Mouse (Mus musculus) layer of hippocampus, adult 8-10 months (tissue): ENCODE measurements around the gene Ankrd63. TPM values are rescaled to one million over a fixed set of nuclear protein-coding genes. Genes with fewer than 3 reads are reported as not detected.
A peak's percentile ranks its signal among the peaks of the same experiment; 100 is the strongest.
"Not testable (repeated sequence)": the region's sequence is repeated elsewhere in the genome, so short reads cannot be mapped to it uniquely, and the experiment has no call there.

ENCODE experiments used
- DNase-seq, 2 experiments: peaks; one replicate each; pipeline ENCODE4 v3.0.0; 2022; ENCODE audit warnings: low spot score in 2 of 2
- total RNA-seq, 4 experiments: library from RNA; stranded (reverse); gene quantifications; 2 replicates each; pipeline ENCODE4 v1.2.4; 2022

Gene Ankrd63
- total RNA-seq, 4 experiments from 2014 or later = 11.8 to 16.0 (median 12.9) TPM

DNA sequence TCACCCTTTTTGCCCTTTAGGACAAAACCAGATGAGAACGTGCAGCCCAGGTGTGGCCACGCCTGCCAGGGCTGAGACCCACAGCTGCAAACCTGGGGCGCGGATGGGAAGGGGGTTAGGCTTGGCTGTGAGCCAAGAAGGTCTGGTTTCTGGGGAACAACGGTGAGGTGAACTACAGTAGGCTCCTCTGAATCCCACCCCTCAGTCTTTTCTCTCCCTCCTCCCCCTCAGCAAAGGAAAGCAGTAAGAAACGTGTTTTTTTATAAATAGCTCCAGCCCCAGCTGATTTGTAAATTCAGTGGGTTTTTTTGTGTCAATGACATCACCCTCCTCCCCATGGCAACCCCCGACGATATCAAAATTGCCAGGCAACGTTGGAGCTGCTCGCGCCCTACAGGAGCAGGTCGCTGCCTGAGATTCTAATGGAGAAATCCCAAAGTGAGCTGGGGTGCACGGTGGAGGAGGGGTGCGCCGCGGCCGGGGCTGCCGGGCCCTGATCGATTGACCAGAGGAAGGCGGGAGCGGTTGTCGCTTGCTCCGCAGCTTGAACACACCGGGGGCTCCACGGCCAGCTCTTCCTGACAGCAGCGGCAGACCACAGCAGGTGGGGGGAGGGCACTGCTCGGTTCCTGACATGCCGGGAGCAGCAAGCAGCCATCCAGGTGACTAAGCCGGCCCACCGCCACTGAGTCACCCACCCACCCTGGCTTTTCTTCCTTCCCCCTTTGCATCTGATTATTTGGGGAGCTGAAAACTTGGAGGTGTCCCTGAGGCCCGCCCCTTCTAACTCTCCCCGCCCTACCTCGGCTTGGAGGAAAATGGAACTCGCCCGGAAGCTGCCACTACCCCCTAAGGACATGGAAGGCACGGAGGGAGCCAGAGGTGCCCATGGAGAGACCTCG is 40.6 kb downstream of the Ankrd63 start, which contains the start of gene Pak6:
Gene Pak6 (plus strand): TSS at position 402 of the 902 bp plus-strand sequence.
- peak; percentile 64 to 69 for DNase-seq

DNA sequence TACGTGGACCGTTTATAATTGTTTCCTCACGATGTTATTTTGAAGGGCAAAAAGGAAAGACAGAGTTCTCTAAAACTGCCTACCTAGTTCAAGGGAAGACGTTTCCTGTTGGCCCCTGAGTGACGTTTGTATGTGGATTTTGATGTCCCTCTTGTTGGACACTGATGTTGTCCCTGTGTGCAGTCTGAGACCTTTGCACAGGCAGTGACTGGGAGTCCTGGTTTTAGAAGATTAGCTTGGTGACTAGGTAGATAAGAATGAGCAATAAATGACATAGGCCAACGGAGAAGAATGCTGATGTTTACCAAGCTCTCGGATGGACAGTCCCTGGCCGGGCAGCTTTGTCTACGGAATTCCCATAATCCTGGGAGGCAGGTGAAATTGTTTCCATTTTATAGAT is 41.9 kb downstream of the Ankrd63 start:
- DNase-seq = no peak

DNA sequence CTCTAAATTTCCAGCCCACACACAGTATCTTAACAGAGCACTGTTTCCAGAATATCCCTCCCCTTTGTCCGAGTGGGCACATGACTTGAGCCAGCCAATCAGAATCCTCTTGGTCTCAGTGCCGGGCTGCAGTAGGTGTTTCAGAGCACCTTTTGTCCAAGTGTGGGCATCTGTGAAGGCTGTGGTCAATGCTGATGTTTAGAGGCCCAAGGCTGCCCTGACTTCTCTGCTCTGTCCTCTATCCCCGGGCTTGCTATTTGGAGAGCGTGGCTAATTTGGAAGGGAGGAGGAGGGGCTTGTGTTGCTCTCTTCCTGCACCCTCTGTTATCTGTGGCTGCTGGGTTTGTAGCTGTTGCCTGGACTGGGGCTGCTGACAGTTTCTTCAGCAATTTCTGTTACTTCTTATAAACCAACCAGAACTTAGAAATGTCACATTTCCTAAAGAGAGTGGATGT is 43.7 kb downstream of the Ankrd63 start:
- DNase-seq = peak; percentile 34 to 38

DNA sequence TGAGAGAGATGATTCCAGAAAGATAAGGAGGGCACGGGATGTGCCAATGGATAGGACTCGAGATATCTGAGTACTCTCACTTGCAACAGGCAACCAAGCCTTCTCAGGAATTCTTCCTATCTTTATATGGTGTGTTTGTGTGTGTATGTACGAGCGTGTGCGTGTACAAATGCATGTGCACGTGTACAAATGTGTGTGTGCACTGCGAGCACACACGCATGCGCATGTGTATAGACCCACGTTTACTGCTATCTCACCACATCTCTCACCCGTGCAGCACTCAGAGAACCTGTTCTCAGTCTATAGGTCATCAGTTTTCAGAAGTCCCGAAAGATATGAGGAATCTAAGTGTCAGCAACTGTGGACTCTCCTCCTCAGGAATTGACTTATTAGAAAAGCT is 44.3 kb downstream of the Ankrd63 start:
- no peak for DNase-seq

DNA sequence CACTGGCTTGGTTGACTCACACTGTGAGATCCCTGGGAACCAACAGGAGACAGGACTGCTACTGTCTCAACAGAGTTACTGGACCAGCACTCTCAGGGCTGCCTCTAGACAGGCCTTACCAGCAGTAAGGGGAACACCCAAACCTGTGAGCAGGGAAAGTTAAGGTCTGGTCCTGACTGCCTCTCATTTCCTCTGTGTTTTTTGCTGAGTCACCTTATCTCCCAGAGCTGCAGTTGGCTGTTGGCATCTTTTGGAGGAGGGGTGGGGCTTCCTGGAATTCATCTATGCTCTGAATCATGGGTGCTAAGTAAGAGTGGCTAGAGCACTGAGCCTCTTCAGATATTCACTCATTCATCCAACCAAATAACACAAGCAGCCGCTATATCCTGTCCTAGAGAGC is 44.7 kb downstream of the Ankrd63 start:
- no peak for DNase-seq

DNA sequence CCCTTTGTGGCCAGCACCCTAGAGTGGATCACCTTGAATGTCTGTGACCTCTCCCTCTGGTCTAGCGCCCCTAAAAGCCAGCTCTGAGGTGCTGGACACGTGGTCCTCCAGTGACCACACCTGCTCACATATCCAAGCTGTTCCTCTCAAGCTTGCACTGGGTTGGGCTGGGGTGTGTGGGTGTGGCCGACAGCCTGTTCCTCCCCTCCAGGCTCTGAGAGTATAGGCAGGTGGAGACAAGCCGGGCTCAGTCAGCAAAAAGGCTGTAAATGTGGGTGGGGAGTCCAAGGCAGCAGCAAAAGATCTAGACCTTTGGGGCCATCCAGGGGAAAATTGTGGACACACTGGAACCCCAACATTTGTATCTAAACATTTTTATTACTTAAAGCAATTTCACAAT is 45.3 kb downstream of the Ankrd63 start:
- DNase-seq = no peak

DNA sequence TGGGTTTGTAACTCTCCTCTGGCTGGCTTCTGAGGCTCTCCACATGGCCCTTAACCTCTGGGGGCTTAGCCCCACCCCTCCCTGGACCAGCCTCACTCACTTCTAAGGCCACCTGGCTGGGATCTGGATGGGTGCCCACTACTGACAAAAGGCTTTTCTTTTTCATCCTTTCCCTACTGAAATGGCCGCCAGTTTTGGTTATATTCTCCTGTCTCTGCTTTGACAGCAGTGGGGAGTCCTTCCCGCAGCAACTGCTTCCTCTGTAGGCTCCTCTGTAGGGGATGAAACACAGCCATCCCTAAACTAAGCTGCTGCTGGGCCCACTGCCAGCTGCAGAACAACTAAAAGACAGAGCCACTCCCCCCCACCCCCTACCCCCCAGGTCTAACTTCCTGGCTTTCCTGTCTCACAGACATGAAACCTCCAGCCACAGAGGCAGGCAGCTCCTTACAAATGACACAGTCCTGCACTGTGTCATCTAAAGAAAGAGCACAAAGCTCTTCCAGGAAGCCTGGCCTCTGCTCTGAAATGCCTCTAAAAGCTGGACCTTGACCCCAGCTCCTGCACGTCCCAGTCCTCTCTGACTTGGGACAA is 47.0 kb downstream of the Ankrd63 start:
- no peak for DNase-seq

DNA sequence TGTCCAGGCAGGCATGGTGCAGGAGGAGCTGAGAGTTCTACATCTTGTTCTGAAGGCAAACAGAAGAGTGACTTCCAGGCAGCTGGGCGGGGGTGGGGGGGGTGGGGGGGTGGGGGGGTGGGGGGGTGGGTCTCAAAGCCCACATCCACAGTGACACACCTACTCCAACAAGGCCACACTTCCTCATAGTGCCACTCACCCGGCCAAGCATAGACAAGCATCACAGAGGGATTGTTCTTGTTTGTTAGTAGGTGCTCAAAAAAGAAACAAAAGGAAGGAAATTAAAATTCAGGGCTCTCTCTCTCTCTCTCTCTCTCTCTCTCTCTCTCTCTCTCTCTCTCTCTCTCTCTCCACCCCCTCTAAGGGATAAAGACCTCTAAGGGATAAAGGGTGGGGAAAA is 53.1 kb downstream of the Ankrd63 start:
- DNase-seq = not testable (repeated sequence)

Other genes starting within 250 kb of the Ankrd63 start
- 100 to 1,000 TPM; 174 to 183 (median 182) TPM for gene Srp14, start 224.3 kb downstream of the Ankrd63 start, total RNA-seq
- 1 to 10 TPM; 2.0 to 8.6 (median 4.1) TPM for gene Bmf, start 154.3 kb downstream of the Ankrd63 start, total RNA-seq
- gene Bub1b, start 105.8 kb downstream of the Ankrd63 start, total RNA-seq = 1 to 10 TPM; 2.1 to 3.3 (median 2.3) TPM
- 10 to 100 TPM; 50.7 to 58.1 (median 54.1) TPM for gene Pak6, start 40.7 kb downstream of the Ankrd63 start, total RNA-seq
- 1 to 10 TPM; 2.6 to 7.6 (median 4.7) TPM for gene Plcb2, start 24.5 kb upstream of the Ankrd63 start, total RNA-seq
- gene Inafm2, start 41.8 kb upstream of the Ankrd63 start, total RNA-seq = 10 to 100 TPM; 58.4 to 69.8 (median 63.7) TPM
- 1 to 10 TPM; 6.2 to 8.4 (median 6.6) TPM for gene Ccdc9b, start 58.7 kb upstream of the Ankrd63 start, total RNA-seq
- gene Phgr1, start 68.8 kb upstream of the Ankrd63 start, total RNA-seq = not detected
- 100 to 1,000 TPM; 231 to 282 (median 253) TPM for gene Disp2, start 75.8 kb upstream of the Ankrd63 start, total RNA-seq
- gene Knstrn, start 110.0 kb upstream of the Ankrd63 start, total RNA-seq = 1 to 10 TPM; 1.1 to 2.0 (median 1.5) TPM
- gene Ivd, start 158.0 kb upstream of the Ankrd63 start, total RNA-seq = 100 to 1,000 TPM in 3 of 4 experiments, 10 to 100 TPM in 1; 98.7 to 127 (median 107) TPM
- 10 to 100 TPM; 48.8 to 57.2 (median 54.9) TPM for gene Bahd1, start 196.4 kb upstream of the Ankrd63 start, total RNA-seq
- 1 to 10 TPM; 3.5 to 4.3 (median 3.8) TPM for gene Chst14, start 222.5 kb upstream of the Ankrd63 start, total RNA-seq